Mouse (Mus musculus): Measurements from ENCODE around the gene Plch2. TPM values are rescaled to one million over a fixed set of nuclear protein-coding genes. Genes with fewer than 3 reads are reported as not detected.

Plch2 gene
- polyA plus RNA-seq, 1 experiment from 2014 or later, result 12.8 TPM

DNA sequence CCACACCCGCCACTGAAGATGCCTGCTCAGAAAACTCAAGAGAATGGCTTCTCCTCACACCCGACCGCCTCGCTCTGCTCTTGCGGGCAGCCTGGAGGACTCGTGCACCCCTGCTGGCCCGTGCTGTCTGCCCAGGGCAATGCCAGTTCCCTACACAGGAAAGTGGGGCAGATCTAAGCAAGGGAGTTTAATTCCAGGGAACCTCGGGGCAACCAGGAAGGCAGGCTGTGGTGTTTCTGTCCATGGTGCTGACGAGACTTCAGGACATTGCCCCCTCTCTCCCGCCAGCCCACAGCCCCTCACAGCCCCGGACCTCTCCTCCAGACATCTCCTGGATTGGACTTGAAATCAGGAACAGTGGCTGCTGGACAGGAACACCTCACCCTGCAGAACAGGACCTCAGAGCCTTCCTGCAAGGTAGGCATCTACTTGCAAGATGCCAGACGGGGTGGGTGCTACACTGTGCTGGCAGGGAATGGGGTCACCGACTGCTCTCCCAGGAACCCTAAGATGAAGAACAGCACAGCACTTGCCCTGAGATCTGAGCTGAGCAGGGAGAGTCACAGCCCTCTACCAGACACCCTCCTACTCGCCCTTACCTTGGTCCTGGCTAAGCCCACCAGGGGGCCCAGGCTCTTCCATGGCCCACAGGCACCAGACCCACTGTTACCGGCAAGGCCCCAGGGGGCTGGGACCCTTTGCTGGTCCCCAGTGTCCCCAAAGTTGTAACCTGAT is 37.8 kb downstream of the Plch2 start:
- Histone ChIP-seq H3K4me1 (peaks cover 26% of the 10 kb centered on the region), H3K4me3 (no peak overlapping the region; the same call in 1 of the 2 replicates), H3K9me3 (no peaks in the 10 kb centered on the region), H3K36me3 (no peaks in the 10 kb centered on the region), H3K9ac (no peak overlapping the region), H3K27me3 (peaks cover 5% of the 10 kb centered on the region), H3K4me2 (peak overlapping the region; percentile 46), H3K27ac (no peak overlapping the region)
- WGBS, result 6% methylated on average over 15 of the region's 15 CpGs
- ATAC-seq (ENCODE audit: insufficient number of reproducible peaks, insufficient read depth, low FRiP score, low TSS enrichment, low read depth), result no peak

DNA sequence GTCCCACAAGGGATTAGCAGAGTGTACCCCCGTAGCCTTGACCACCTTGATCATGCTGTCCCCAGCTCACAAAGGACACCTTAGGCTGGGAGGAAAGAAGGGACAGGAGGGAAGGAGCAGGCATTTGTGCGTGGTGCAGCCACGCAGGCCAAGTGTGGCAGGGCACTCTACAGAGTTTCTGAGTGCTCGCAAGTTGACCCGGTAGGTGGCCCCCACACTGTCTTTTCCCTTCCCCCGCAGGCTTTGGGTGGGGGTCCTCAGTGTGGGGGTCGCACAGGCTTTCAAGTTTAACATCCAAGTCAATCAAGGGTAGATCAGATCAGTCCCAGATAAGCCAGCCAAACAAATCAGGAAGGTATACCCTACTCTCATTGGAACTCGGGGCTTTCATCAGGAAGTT is 38.5 kb downstream of the Plch2 start:
- no peak overlapping the region for H3K4me2 ChIP-seq
- no peak for ATAC-seq (ENCODE audit: insufficient number of reproducible peaks, insufficient read depth, low FRiP score, low TSS enrichment, low read depth)
- H3K9ac ChIP-seq, result no peak overlapping the region
- H3K27me3 ChIP-seq, result peaks cover 6% of the 10 kb centered on the region
- no peaks in the 10 kb centered on the region for H3K36me3 ChIP-seq
- peaks cover 26% of the 10 kb centered on the region for H3K4me1 ChIP-seq
- WGBS, result 72% methylated on average over 8 of the region's 8 CpGs
- H3K27ac ChIP-seq, result no peak overlapping the region
- no peak overlapping the region for H3K4me3 ChIP-seq
- H3K9me3 ChIP-seq, result no peaks in the 10 kb centered on the region

DNA sequence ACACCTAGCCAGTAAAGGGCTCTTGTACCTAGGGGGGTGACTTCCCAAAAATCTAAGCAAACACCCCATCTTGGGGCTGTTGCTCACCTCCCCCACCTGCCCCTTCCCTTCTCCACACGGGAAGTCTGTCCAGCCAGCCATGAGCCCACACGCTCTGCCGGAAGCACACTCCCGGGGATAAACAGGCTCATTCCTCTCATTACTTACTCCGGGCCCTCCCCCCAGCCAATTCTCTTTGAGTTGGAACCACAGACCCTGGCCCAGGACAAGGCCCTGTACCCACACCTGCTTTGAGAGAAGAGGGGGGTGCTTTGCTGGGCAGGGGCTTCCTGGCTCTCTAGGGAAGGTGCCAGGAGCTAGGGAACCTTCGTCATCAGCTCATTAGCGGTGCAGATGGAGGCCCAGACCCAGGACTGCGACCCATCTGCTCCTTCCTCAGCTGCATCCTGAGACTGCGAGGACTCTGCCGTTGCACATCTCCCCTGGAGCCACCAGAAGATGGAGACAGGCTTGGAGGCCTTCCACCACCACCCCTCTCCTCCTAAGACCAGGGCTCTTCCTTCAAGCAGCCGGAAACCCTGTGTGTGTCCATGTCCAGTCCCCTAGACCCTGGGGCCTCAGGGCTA is 39.2 kb downstream of the Plch2 start:
- peaks cover 7% of the 10 kb centered on the region for H3K27me3 ChIP-seq
- H3K4me1 ChIP-seq, result peaks cover 26% of the 10 kb centered on the region
- 76% methylated on average over 11 of the region's 11 CpGs for WGBS

DNA sequence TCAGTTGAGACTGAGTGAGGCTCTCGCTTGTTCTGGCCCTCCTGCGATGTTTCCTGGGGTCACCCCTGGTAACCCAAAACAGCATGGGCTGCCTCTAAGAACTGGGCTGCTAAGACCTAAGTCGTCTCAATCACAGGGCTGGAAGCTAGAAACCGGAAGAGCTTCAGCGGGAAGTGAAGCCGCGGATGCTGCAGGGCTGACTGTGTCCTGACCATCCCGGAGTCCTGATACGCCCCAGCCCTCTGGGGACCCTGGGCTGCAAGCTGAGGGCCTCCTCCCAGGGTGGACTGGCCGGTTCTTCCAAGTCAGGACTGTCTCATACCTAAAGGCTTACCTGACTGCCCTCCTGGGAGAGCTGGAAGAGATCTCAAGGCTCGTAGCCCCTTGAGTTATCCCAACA is 39.8 kb downstream of the Plch2 start:
- no peak overlapping the region for H3K4me3 ChIP-seq
- 49% methylated on average over 11 of the region's 11 CpGs for WGBS
- H3K9me3 ChIP-seq, result no peaks in the 10 kb centered on the region
- H3K27me3 ChIP-seq, result peaks cover 7% of the 10 kb centered on the region
- H3K4me1 ChIP-seq, result peaks cover 26% of the 10 kb centered on the region
- no peak overlapping the region for H3K27ac ChIP-seq
- no peaks in the 10 kb centered on the region for H3K36me3 ChIP-seq
- H3K9ac ChIP-seq, result no peak overlapping the region
- no peak for ATAC-seq (ENCODE audit: insufficient number of reproducible peaks, insufficient read depth, low FRiP score, low TSS enrichment, low read depth)
- no peak overlapping the region for H3K4me2 ChIP-seq

More for the DNA sequence above, 39.2 kb downstream of the Plch2 start:
- Histone ChIP-seq H3K9me3 (no peaks in the 10 kb centered on the region), H3K36me3 (no peaks in the 10 kb centered on the region), H3K4me2 (no peak overlapping the region), H3K4me3 (no peak overlapping the region), H3K27ac (no peak overlapping the region), H3K9ac (no peak overlapping the region)
- no peak for ATAC-seq (ENCODE audit: insufficient number of reproducible peaks, insufficient read depth, low FRiP score, low TSS enrichment, low read depth)

DNA sequence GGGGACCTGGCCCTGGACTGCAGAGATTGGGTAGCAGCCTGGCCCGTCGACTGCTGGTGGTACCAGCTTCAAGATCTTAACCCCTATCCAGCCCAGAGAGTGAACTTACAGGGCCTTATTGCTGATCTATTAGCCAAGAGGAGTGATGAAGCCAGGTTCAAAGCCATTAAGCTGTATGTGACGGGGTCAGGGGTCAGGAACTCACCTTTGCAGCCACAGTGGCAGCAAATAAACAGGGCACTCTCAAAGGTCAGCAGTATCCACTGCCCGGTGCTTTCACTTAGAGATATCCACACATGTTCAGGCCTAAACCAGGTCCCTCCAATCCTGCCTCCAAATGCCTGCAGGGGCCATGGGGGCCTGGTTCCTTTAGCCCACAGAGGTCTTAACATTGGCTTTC is 41.0 kb downstream of the Plch2 start:
- Histone ChIP-seq H3K27ac (no peak overlapping the region), H3K4me2 (no peak overlapping the region), H3K4me1 (peaks cover 21% of the 10 kb centered on the region), H3K36me3 (no peaks in the 10 kb centered on the region), H3K9ac (no peak overlapping the region), H3K4me3 (no peak overlapping the region), H3K27me3 (peaks cover 7% of the 10 kb centered on the region), H3K9me3 (no peaks in the 10 kb centered on the region)
- 63% methylated on average over 4 of the region's 4 CpGs for WGBS
- no peak for ATAC-seq (ENCODE audit: insufficient number of reproducible peaks, insufficient read depth, low FRiP score, low TSS enrichment, low read depth)

DNA sequence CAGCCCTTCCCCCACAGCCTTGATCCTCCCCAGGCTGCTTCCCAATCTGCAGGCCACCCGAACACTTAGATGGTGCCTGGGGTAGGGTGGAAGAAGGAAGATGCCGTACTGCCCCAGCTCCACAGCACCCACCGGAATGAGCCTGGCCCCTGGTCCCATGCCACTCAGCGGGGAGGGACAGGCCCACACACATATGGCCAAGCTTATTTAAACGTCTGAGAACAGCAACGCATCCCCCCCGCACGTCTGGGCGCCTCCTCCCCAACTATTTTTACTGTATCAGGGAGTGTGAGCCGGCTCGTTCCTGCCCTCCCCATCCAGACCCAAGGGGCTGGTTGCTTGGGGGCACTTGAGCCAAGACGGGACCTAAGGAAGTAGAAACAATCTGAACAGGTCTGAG is 41.8 kb downstream of the Plch2 start:
- no peak overlapping the region for H3K4me2 ChIP-seq
- no peak overlapping the region for H3K27ac ChIP-seq
- 67% methylated on average over 12 of the region's 12 CpGs for WGBS
- no peak for ATAC-seq (ENCODE audit: insufficient number of reproducible peaks, insufficient read depth, low FRiP score, low TSS enrichment, low read depth)
- peaks cover 7% of the 10 kb centered on the region for H3K27me3 ChIP-seq
- peaks cover 17% of the 10 kb centered on the region for H3K4me1 ChIP-seq
- H3K9ac ChIP-seq, result no peak overlapping the region
- H3K36me3 ChIP-seq, result no peaks in the 10 kb centered on the region
- H3K4me3 ChIP-seq, result no peak overlapping the region
- no peaks in the 10 kb centered on the region for H3K9me3 ChIP-seq

DNA sequence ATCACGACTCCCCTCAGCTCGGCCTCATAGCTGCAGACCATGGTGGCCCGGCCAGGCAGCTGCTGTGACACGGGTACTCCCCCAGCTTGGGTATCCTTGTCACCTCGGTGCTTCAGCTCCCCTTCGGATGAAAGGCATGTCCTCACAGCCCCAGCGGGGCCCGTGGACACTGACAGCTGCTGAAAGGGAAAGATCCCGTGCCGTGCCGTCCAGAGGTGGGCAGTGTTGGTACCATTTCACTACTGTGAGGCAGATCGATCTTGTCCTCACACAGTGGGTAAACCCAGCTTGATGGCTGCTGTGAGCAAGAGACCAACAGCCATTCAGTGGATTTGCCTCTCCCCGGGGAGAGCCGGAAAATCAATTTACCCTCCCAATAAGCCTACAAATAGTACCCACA is 42.3 kb downstream of the Plch2 start:
- 65% methylated on average over 14 of the region's 14 CpGs for WGBS
- Histone ChIP-seq H3K9me3 (no peaks in the 10 kb centered on the region), H3K9ac (no peak overlapping the region), H3K36me3 (no peaks in the 10 kb centered on the region), H3K4me1 (peaks cover 12% of the 10 kb centered on the region), H3K4me3 (no peak overlapping the region), H3K4me2 (no peak overlapping the region), H3K27ac (no peak overlapping the region), H3K27me3 (peaks cover 7% of the 10 kb centered on the region)
- ATAC-seq (ENCODE audit: insufficient number of reproducible peaks, insufficient read depth, low FRiP score, low TSS enrichment, low read depth), result no peak

DNA sequence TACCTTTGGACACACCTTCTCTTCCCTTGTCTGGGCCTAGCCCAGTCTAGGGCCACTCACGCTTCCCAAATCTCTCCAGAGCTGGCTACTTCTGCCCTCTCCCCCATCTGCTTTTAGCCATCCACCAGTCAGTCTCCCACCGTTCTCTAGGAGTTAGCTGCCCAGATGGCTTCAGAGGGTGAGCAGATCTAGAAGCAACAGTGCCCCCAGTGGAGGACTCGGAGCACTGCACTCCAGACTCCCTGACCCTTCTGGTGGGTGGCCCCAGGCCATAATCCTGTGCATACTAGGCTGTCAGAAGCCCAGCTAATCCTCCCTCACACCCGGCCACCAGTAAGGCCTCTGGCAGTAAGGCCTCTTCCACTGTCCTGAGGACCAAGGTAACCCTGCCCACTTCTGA is 43.8 kb downstream of the Plch2 start:
- Histone ChIP-seq H3K9me3 (no peaks in the 10 kb centered on the region), H3K36me3 (no peaks in the 10 kb centered on the region), H3K27ac (no peak overlapping the region), H3K4me2 (no peak overlapping the region), H3K9ac (no peak overlapping the region), H3K4me3 (no peak overlapping the region), H3K4me1 (0 out of 2 replicates have a peak, but pooled peaks cover 3% of the 10 kb centered on the region), H3K27me3 (peaks cover 4% of the 10 kb centered on the region)
- peak; percentile 17; the same call in 1 of the 2 replicates for ATAC-seq (ENCODE audit: insufficient number of reproducible peaks, insufficient read depth, low FRiP score, low TSS enrichment, low read depth)
- 3% methylated on average over 4 of the region's 4 CpGs for WGBS

DNA sequence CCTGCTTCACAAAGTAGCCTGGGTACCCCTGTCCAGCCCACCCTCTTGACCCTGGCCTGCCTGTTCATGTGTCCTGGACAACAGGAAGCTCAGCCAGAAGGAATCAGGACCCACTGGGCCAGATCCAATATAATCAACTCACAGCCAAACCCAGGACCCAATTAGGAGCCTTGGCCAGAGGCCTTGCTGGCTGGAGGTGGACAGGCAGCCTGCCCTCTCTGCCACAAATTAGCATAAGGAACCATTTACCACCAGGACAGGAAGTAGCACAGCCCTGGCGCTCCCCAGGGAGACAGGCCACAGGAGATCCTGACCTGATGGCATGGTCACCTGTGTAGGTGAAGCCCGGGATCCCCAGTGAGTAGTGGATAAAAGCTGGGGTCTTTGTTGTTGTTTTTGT is 44.5 kb downstream of the Plch2 start:
- H3K27me3 ChIP-seq, result peaks cover 3% of the 10 kb centered on the region; the same call in 1 of the 2 replicates
- H3K9ac ChIP-seq, result no peak overlapping the region
- WGBS, result 46% methylated on average over 2 of the region's 2 CpGs
- H3K9me3 ChIP-seq, result no peaks in the 10 kb centered on the region
- H3K4me1 ChIP-seq, result 0 out of 2 replicates have a peak, but pooled peaks cover 3% of the 10 kb centered on the region
- no peak overlapping the region for H3K4me3 ChIP-seq
- no peaks in the 10 kb centered on the region for H3K36me3 ChIP-seq
- no peak overlapping the region for H3K4me2 ChIP-seq
- H3K27ac ChIP-seq, result no peak overlapping the region
- no peak for ATAC-seq (ENCODE audit: insufficient number of reproducible peaks, insufficient read depth, low FRiP score, low TSS enrichment, low read depth)

DNA sequence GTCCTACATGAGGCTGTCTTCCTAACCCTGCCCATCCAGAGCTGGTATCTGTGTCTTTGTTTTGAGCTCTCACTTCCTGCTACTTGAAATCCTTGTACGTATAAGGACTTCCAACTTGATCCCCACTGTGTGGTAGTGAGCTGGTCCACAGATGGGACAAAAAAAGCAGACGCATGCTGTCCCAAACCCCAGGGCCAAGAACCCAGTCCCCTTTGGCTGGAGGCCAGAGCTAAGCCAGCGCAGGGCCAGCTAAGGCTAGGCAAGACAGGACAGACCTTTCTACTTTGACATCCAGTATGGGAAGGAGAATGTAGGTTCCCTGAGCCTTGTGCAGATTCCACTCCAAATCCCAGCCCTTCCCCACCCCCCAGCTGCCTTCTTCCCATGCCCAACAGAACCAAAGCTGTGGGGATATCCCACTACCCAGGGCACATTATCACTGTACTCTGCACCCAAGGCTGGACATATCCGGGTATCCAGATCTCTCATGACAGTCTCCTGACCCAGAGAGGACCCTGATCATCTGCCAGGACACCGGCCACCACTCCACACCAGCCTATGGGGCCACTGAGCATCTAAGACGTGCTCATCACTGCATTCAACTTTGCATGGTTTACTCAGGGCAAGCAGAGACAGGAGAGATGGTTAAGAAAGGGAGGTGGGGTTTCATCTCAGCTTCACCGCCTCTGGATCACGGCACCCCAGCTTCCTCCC is 45.1 kb downstream of the Plch2 start:
- WGBS, result 64% methylated on average over 8 of the region's 8 CpGs
- Histone ChIP-seq H3K27ac (no peak overlapping the region), H3K36me3 (no peaks in the 10 kb centered on the region), H3K4me1 (0 out of 2 replicates have a peak, but pooled peaks cover 3% of the 10 kb centered on the region), H3K4me3 (no peak overlapping the region), H3K9me3 (no peaks in the 10 kb centered on the region), H3K4me2 (no peak overlapping the region), H3K27me3 (peaks cover 3% of the 10 kb centered on the region; the same call in 1 of the 2 replicates), H3K9ac (no peak overlapping the region)
- no peak for ATAC-seq (ENCODE audit: insufficient number of reproducible peaks, insufficient read depth, low FRiP score, low TSS enrichment, low read depth)

DNA sequence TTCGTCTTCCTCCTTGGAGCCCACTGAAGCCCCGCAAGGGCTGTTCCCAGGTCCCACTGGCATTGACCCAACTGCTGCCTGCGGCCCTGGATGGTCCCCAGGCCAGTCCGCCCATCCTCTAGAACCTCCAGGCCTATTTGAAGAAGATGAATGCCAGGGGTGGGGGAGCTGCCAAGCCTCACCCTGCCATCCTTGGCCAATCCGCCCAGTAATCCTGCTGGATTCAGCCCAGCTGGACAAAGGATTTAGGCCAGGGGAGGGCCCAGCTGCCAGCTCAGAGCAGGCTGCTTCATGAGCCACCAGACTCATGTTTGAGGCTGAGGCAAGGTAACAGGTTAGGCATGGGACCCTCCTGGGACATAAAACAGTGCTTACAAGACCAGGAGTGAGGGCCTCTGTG is 45.7 kb downstream of the Plch2 start:
- Histone ChIP-seq H3K9ac (no peak overlapping the region), H3K4me1 (0 out of 2 replicates have a peak, but pooled peaks cover 3% of the 10 kb centered on the region)
- WGBS, result 88% methylated on average over 5 of the region's 5 CpGs

More for the DNA sequence above, 45.7 kb downstream of the Plch2 start:
- no peaks in the 10 kb centered on the region for H3K36me3 ChIP-seq
- peaks cover 3% of the 10 kb centered on the region; the same call in 1 of the 2 replicates for H3K27me3 ChIP-seq
- no peak for ATAC-seq (ENCODE audit: insufficient number of reproducible peaks, insufficient read depth, low FRiP score, low TSS enrichment, low read depth)
- H3K4me2 ChIP-seq, result no peak overlapping the region
- no peak overlapping the region for H3K4me3 ChIP-seq
- no peaks in the 10 kb centered on the region for H3K9me3 ChIP-seq
- no peak overlapping the region for H3K27ac ChIP-seq
